Mouse (Mus musculus) lung, embryonic 14.5 days (tissue): ENCODE measurements at regions not wholly inside any gene's neighbourhood (a gene's known extent, or its start where the extent isn't known, plus 50 kb on each side); places are given as distances from the start of the nearest gene placed in this dataset.
"Not testable (repeated sequence)": the region's sequence is repeated elsewhere in the genome, so short reads cannot be mapped to it uniquely, and the experiment has no call there.

ENCODE experiments used
- ATAC-seq: fragments of 200-750 bp; cut with Nextera tagmentation; 2 replicates; pipeline ENCODE4 v1.8.0; 2017; ENCODE audit warnings: mild to moderate bottlenecking, moderate TSS enrichment, moderate library complexity; ENCODE audit not compliant: insufficient read depth
- DNase-seq: peaks from one replicate; pipeline ENCODE4 v3.0.0-alpha.2; 2015
- H3K27ac ChIP-seq: fragments of 300-500 bp; sonication (generic); 2 replicates; pipeline ENCODE4 v1.5.1; 2014; ENCODE audit warnings: low read depth, mild to moderate bottlenecking, moderate library complexity
- H3K27me3 ChIP-seq: fragments of 300-500 bp; sonication (generic); 2 replicates; pipeline ENCODE4 v1.6.1; 2014; ENCODE audit warnings: low read length, control low read depth; ENCODE audit not compliant: insufficient read depth
- H3K36me3 ChIP-seq: fragments of 300-500 bp; sonication (generic); 2 replicates; pipeline ENCODE4 v1.6.1; 2014; ENCODE audit warnings: control low read depth; ENCODE audit not compliant: insufficient read depth
- H3K4me1 ChIP-seq: fragments of 300-500 bp; sonication (generic); 2 replicates; pipeline ENCODE4 v1.6.1; 2014; ENCODE audit warnings: antibody characterized with exemption, control low read depth; ENCODE audit not compliant: insufficient read depth
- H3K4me2 ChIP-seq: fragments of 300-500 bp; sonication (generic); 2 replicates; pipeline ENCODE4 v1.6.1; 2014; ENCODE audit warnings: mild to moderate bottlenecking
- H3K4me3 ChIP-seq: fragments of 300-500 bp; sonication (generic); 2 replicates; pipeline ENCODE4 v1.5.1; 2014; ENCODE audit warnings: low read depth, low read length
- H3K9ac ChIP-seq: fragments of 300-500 bp; sonication (generic); 2 replicates; pipeline ENCODE4 v1.6.1; 2014
- H3K9me3 ChIP-seq: fragments of 300-500 bp; sonication (generic); 2 replicates; pipeline ENCODE4 v1.6.1; 2016; ENCODE audit warnings: low read depth, low read length, control low read depth
- CTCF ChIP-seq: IDR thresholded peaks from 2 replicates; pipeline ENCODE4 v1.5.1; 2016; ENCODE audit warnings: antibody characterized with exemption, low read depth
- WGBS: fragments of 180-500 bp; shearing (Covaris S2); extraction: QIAGEN DNeasy Blood & Tissue Kit; methylation state at CpG from one replicate; pipeline ENCODE4 v1.1.7; 2014; 5-methylcytosine and 5-hydroxymethylcytosine counted together

GRCm38 (mm10) chr13:111905213-111905701, 96.5 kb upstream of the Map3k1 start:
- peak; percentile 58; the same call in 1 of the 2 replicates for ATAC-seq
- Histone ChIP-seq H3K9ac (no peak overlapping the region; the same call in 1 of the 2 replicates), H3K4me1 (peaks cover 5% of the 10 kb centered on the region; the same call in 1 of the 2 replicates), H3K27ac (peak overlapping the region; percentile 74), H3K9me3 (no peaks in the 10 kb centered on the region), H3K27me3 (no peaks in the 10 kb centered on the region), H3K36me3 (no peaks in the 10 kb centered on the region), H3K4me2 (peak overlapping the region; percentile 40), H3K4me3 (no peak overlapping the region)
- no peak for DNase-seq
- TF ChIP-seq CTCF, result no peak
- 25% methylated on average over 10 of the region's 10 CpGs for WGBS

DNA sequence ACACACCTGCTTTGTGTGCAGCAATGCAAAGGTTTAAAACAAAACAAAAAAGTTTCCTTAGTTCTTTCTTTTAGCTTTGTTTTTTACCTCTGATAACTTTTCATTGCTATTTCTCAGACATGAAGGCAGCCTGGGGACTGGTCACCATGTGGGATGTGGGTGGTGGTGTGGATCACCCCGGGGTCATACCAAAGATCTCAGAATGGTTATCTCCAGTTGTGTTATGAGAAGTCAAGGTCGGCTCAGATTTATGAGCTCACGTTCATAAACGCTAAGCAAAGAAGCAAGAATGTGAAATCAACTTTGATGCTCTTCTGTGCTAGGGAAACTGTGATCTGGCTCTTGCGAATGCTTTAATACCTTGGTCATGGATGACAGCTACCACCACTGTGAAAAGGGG, 102.3 kb upstream of the Map3k1 start:
- WGBS, result 84% methylated on average over 5 of the region's 5 CpGs
- TF ChIP-seq CTCF, result no peak
- ATAC-seq, result no peak

GRCm38 (mm10) chr13:111911661-111912312, 103.0 kb upstream of the Map3k1 start:
- WGBS, result 62% methylated on average over 11 of the region's 11 CpGs
- Histone ChIP-seq H3K27ac (no peak overlapping the region), H3K4me3 (no peak overlapping the region), H3K4me2 (no peak overlapping the region), H3K27me3 (no peaks in the 10 kb centered on the region), H3K9me3 (no peaks in the 10 kb centered on the region), H3K36me3 (no peaks in the 10 kb centered on the region), H3K9ac (no peak overlapping the region), H3K4me1 (no peaks in the 10 kb centered on the region)
- DNase-seq (no peak), ATAC-seq (no peak)
- no peak for TF ChIP-seq CTCF

More for the DNA sequence above, 102.3 kb upstream of the Map3k1 start:
- H3K9ac ChIP-seq, result no peak overlapping the region
- DNase-seq, result no peak
- no peaks in the 10 kb centered on the region for H3K4me1 ChIP-seq
- no peaks in the 10 kb centered on the region for H3K9me3 ChIP-seq
- H3K27ac ChIP-seq, result no peak overlapping the region
- H3K4me2 ChIP-seq, result no peak overlapping the region
- no peak overlapping the region for H3K4me3 ChIP-seq
- H3K27me3 ChIP-seq, result no peaks in the 10 kb centered on the region
- H3K36me3 ChIP-seq, result no peaks in the 10 kb centered on the region

- DNase-seq, result no peak
- 30% methylated on average over 5 of the region's 5 CpGs for WGBS
Measured at GRCm38 (mm10) chr13:111914348-111914913, 105.6 kb upstream of the Map3k1 start.

GRCm38 (mm10) chr13:111919417-111919816, 110.6 kb upstream of the Map3k1 start:
- not testable (repeated sequence) for H3K4me2 ChIP-seq, DNase-seq, H3K9ac ChIP-seq, H3K27me3 ChIP-seq, H3K27ac ChIP-seq, H3K9me3 ChIP-seq, H3K4me3 ChIP-seq, H3K36me3 ChIP-seq, ATAC-seq, H3K4me1 ChIP-seq
- 70% methylated on average over 11 of the region's 11 CpGs for WGBS

More at GRCm38 (mm10) chr13:111914348-111914913, 105.6 kb upstream of the Map3k1 start:
- Histone ChIP-seq H3K9me3 (no peaks in the 10 kb centered on the region), H3K27me3 (no peaks in the 10 kb centered on the region), H3K4me3 (no peak overlapping the region), H3K4me2 (no peak overlapping the region), H3K36me3 (no peaks in the 10 kb centered on the region), H3K9ac (no peak overlapping the region), H3K4me1 (no peaks in the 10 kb centered on the region), H3K27ac (no peak overlapping the region)
- no peak for ATAC-seq
- TF ChIP-seq CTCF, result no peak

DNA sequence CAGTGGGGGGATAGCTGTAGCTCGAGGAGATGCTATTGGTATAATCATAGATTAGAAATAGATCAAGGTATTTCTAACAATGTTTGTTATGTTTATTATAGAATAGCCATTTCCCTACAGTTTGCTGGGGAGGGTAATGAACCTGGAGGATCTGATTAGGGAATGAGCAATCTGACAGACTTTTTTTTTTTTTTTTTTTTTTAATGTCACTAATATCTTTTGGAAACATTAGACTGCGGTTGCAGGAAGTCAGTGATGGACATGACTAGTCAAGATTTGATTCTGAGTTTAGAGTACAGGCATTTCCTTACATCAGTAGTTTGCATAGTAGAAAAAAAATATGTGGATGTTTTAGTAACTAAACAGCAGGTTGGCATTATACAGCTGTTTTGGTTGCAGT, 111.7 kb upstream of the Map3k1 start:
- ATAC-seq (no peak), DNase-seq (no peak)
- Histone ChIP-seq H3K9me3 (peaks cover 7% of the 10 kb centered on the region; the same call in 1 of the 2 replicates), H3K27ac (no peak overlapping the region), H3K4me3 (no peak overlapping the region), H3K9ac (no peak overlapping the region), H3K4me2 (no peak overlapping the region), H3K36me3 (no peaks in the 10 kb centered on the region), H3K27me3 (no peaks in the 10 kb centered on the region), H3K4me1 (no peaks in the 10 kb centered on the region)
- no peak for TF ChIP-seq CTCF
- WGBS, result 88% methylated on average over 2 of the region's 2 CpGs

DNA sequence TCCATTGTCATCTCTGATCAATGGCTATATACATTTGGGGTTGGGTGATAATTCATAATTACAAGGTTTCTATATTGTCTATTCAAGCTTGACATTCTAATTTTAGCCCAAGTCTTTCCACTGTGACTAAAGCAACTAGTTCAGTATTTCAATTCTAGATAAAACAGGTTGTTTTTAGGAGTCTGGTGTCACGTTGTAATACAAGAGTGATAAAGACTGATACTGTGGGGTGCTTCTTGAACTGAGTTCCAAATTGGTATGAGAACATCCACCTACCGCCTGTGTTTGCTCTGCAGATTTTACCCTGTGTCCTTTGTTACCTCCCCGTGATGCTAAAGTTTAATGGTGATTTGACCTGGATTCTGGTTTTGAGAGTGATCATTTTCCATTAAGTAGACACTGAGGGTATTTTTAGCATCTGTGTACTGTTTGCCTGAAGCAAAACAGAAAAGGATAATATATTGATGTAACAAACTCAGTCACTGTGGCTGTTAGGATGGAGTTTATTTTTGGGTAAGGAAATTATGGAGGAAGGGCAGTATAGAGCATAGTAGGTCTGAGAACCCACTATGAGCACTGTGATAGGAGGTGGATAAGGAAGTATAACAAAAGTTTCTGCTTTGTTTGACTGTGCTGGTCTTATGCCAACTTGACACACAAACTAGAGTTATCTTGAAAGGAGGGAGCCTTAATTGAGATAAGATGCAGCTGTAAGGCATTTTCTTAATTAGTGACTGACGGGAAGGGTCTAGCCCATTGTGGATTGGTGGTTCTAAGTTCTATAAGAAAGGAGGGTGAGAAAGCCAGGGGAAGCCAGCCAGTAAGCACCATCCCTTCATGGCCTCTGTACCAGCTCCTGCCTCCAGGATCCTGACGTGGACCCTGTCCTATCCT, 112.6 kb upstream of the Map3k1 start:
- no peaks in the 10 kb centered on the region for H3K27me3 ChIP-seq
- H3K27ac ChIP-seq, result no peak overlapping the region
- H3K9ac ChIP-seq, result no peak overlapping the region
- ATAC-seq (no peak), DNase-seq (no peak)
- H3K4me1 ChIP-seq, result no peaks in the 10 kb centered on the region
- 88% methylated on average over 5 of the region's 5 CpGs for WGBS
- no peaks in the 10 kb centered on the region for H3K36me3 ChIP-seq
- peaks cover 7% of the 10 kb centered on the region; the same call in 1 of the 2 replicates for H3K9me3 ChIP-seq
- no peak overlapping the region for H3K4me2 ChIP-seq
- H3K4me3 ChIP-seq, result no peak overlapping the region
- no peak for TF ChIP-seq CTCF
